Mouse (Mus musculus) embryo, embryonic 9.5 days (tissue): ENCODE data around the gene Gata3.

Experiments
- DNase-seq: peaks from one replicate; pipeline ENCODE4 v3.0.0-alpha.2; 2017; ENCODE audit errors: extremely low spot score

Gata3 gene

DNA sequence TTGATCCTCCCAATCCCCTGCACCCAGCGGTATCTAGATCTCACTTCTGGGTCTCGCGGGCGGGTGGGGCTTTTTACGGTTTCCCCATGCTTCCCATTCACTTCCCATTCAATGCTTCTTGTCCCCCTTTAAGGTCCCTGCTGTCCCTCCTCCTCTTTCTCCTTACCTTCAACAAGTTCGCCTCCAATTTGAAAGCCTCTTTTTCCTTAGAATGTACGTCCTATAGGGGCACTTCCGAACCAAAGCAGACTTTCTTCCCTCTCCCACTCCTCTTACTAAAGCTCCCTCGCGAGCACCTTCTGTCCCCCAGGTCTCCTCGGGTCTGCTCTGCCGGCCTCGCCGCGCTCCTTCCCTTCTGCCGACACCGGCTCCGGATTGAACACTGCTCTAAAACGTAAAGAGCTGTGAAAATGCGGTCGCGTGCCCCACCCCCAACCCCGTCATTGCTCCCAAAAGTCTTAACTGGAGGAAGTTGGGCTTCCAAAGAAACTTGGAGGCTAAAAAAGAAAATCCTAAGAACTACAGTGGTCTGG, at the start of gene Gata3:
Gata3 (minus strand) TSS at position 384 of the 533 bp plus-strand sequence.
- peak; percentile 32 for DNase-seq

DNA sequence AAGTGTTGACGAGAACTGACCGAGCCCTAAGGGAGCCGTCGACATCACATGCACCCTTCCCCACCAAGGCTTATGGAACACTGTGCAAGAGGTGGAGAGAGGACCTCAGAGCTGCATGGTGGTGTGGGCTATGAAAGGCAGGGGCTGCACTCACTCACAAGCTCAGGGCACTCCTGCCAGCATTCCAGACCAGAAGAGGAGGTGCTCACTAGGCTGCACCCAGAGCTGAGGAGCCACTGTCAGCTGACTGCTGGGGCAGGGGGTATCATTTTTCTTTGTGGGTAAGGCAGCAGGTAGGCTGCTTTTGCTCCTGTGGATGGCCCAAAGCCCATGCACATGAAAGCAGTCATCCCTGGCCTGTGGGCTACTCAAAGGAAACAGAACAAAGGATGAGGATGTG, 49.4 kb upstream of the Gata3 start:
- no peak for DNase-seq

DNA sequence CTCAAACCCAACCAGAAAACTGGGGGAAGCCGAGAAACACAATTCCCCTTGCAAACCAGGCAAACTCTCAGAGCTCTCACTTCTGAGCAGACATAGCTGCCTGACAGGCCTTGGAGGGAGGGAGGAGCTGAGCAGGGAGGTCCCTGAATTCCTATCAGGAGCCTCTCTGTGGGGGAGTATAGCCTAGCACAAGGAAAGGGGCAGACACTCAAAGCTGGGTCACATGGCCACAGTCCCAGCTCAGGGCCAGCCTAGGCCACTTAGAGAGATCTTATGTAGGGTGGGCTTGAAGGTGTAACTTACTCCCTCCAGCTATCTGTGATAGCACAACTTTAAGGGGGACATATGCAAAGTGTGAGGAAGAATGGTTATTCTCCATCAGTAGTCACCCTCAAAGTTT, 46.1 kb upstream of the Gata3 start:
- peak; percentile 32 for DNase-seq

DNA sequence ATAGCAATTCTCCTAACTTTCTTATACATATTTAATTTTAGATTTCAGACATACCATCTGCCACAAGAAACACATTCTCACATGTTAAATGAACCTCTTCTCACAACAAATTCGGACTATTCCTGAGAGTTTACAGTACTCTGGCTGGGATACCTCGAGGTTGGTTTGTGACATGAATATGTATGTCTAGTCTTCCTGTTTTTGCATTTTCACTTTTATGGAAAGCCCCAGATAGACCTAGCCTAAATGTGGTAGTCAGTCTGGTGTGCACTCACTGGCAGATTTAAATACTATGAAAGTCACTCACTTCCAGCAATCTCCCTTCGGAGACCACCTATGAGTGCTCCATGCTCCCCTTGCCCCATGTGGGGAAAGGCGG, 37.1 kb upstream of the Gata3 start:
- no peak for DNase-seq

DNA sequence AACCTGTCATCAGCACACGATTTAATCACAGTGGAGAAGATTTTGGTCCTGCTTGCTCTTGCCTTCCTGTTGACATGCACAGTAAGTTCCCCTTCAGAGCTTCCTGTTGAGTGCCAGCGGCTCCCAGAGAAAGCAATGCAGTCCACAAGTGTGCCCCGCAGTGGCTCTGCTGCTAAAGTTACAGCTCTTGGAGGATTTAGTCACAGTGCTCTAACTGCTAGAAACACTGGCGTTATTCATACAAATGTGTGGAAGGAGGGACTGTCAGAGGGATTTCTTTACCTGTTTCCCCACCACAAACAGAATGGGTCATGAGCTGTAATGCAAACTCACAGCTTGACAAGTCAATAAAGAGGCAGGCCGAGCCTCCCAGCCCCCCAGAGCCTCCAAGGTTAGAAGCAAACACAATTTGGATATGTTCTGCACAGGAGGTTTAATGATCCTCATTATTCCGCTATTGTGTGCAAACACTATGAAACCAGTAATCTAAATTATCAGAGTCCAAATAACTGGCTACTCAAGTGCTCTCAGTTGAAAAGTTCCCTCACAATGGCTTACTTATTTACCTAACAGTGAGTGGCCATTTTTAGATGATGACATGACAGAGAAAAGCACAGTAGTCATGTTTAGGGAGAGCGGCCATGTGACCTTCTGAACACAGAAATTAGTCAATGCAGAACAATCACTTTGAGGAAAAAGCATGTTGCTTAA, 36.5 kb upstream of the Gata3 start:
- no peak for DNase-seq

DNA sequence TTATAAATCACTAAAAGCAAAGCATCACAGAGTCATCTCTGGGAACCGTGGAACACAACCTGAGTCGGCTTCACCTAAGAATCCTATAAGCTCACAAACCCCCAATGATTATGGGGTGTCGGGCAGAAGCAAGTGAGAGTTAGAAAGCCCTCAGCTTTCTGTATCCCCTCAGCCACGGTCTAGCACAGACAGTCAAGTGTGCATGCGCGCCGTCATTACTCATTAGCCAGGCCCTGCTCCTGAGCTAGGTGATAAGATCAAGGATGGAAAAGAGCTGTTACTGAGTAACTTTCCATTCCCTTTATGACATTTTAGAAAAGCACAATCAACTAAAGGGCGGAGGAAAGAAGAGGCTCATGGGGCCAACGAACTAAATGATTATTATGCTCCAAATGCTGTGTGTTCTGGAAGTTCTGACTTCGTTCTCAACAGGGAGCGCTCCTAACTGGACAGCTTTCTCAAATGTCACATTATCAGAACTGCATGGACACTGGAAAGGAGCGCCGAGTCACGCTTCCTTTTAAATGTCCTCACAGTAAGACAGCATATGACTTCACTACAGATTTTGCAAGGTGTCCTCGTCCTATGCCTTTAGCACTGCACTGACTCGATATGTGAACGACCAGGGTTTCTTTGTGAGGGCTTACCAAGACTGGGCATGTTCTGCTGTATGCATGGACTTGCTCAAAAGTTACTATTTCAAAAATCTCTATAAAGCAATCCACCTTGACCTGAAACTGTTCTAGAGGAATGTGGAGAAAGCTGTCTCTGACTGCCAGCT, 29.0 kb upstream of the Gata3 start:
- no peak for DNase-seq

DNA sequence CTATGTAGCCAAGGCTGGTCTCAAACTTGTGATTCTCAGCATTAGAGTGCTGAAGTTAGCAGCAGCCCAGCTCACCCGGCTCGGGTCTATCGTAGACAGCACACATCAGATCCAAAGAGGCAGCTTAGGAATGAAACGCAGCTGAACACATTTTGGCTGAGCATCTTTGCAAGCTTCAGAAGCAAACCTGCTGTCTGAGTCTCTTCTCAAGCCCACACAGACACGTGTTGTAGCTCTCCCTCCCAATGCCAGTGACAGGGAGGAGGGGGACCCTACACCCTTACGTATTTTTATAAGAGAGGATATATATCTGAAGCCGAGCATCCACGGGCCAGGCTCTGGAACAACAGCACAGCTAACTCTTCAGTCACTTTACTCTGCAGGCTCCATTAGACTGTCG, 27.8 kb upstream of the Gata3 start:
- no peak for DNase-seq

DNA sequence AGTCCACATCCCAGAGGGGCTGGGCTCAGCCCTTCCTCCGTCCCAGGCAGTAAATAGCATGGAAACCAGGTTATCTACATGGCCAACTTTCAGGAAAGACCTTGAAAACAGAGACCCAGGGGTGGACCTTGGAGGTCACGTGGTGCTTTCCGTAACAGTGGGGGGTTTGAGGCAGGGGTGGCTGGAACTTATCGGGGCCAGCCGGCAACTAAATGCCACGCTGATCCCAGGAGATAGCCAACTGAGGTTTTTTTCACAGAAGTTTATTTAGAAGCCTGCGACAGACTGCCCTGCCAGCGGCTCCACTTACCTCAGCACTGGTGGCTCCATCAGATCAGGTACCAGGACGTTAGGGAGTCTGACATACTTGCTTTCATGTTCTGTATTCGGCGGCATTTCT, 16.2 kb upstream of the Gata3 start:
- peak; percentile 32 for DNase-seq

DNA sequence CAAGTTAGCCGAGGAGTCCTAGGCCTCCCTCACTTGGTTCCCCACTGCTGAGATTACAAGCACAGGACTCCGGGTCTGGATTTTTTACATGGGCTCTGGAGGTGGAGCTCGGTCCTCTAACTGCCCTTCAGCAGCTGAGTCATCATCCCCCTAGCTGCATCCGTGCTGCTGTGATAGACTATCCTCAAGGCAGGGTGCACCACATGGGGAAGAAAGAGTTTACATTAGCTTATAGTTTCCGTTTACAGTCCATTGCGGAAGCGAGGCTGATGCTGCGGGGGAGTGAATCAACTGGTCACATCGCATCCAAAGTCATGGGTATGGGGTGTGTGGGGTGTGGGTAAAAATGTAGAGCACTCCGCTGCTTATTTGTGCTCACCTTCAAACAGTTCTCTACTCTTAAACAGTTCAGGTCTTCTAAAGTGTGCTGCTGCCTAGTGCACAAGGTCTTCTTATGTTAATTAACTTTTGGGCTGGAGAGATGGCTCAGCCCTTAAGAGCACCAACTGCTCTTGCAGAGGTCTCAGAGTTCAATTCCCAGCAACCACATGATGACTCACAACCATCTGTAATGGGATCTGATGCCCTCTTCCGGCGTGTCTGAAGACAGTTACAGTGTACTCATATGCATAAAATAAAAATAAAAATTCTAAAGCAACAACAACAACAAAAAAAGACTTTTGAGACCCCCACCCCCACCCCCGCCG, 14.2 kb upstream of the Gata3 start:
- no peak for DNase-seq

DNA sequence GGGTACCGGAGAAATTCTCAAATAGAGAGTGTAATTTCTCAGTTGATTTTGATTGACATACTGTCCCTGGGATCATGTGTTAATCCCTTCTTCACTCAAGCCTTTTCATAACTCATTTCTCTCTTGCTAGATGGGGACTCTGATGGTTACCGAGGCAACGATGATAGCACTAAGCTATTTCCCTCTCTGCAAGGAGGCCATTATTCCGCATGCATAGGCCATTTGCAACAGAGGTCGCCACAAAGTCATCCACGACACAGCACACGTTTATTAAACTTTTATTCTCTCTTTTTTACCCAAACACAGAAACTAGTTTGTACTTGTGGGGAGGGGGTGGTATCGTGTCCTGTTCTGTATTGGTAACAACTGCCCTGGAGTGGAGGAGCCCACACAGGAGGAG, 8.0 kb upstream of the Gata3 start:
- DNase-seq = peak; percentile 34

DNA sequence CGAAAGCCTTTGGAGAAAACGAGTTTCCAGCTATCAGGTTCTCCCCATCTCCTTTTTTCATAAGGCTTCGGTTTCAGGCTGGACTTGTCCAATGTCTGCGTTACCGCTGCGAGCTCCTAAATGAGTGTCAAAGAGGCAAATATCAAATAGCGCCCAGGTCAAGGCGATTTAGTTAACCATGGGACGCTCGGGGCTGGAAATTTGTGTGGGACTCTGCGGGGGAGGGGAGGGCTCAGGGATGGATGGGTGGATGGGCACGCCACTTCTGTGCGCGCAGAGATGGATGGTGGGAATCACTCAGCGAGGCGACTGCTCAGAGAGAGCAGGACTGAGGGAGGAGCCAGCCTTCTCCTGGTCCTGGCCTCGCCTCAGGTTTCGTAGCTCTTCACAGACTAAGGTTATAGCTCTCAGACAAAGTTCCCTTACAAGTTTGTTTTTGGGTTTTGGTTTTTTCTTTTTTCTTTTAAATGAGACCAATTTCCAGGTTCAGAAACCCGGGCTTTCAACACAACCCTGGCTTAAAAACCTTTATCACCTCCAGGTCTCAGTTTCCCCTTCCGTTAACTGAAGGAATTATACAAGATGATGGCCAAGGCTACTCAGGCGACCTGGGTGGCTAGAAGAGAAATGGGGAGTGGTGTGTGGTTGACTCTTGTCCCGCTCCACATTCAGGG, 6.4 kb upstream of the Gata3 start:
- DNase-seq = peak; percentile 54

DNA sequence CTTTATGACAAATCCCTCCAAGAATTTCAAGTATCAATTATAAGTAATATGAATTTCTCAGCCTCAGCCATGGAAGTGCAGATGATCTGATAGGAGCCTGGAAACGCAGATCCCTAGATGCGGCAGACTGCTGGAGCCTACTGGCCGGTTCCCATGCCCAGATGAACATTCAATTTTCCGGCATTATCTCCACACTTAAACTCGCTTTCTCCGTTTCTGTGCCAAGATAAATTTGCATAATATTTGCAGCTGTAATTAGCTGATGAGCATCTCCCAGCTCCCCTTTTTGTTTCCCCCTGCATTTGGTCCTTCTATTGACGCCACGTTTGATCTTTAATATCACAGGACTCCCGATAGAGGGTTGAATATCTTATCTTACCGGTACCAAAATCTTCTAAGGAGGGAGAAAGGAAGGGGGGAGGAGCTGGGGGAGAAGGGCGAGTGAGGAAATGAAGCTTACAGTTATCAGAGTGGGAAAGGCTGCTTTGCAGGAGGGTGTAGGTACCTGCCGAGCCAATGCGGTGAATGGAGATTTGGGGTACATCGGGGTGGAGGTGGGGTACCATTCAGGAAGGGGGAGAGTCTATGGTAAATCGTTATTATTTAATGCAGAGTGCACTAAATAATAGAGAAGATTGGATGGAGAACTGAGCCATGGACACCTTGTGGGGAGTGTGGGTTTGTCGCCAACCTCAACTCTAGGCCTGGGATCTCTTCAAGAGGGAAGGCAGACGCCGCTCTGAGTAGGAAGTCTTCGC, 5.2 kb upstream of the Gata3 start:
- DNase-seq = peak; percentile 27

DNA sequence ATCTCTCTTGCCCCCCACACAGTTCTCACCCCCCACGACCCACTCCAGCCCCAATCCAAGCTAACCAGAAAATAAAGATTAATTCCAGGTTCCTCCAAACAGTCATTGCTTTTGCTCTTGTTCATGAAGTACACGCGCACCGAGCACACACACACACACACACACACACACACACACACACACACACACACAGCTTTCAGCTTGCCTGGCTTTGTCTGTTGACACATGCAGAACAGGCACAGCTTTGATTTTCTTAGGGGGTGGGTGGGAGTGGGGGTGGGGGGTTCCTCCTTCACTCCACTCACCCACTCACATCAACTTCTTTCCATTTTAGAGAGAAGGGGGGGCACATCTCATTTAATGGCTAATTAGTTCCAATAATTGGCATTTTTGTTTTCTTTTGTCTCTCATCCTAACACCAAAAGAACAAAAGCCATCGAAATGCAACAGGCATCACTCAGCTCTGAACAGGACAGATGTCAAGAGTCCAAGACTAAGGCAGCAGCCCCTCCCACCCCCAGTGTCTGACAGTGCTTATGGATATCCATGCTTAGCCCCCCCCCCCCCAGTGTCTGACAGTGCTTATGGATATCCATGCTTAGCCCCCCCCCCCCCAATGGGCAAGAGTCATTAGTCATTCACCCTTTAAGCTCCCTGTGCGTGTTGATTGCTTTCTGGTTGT, 3.6 kb upstream of the Gata3 start:
- peak; percentile 47 for DNase-seq

DNA sequence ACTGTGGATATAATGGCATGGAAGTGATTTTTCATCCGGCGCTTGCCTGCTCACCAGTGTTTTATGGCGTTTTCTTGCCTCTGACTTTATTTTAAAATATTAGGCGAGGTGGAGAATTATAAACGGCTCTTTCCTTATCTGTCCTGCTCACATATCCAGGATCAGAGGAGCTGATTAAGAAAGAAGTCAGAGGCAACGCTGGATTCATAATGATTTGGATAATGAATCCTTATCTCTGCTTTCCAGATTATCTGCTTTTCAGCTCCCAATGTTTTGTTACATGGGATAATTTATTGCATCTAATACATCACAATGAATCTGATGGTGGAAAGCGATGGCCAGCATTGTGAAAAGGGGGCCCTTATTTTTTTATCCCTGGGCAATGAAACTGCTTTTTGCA, 2.7 kb upstream of the Gata3 start:
- no peak for DNase-seq

DNA sequence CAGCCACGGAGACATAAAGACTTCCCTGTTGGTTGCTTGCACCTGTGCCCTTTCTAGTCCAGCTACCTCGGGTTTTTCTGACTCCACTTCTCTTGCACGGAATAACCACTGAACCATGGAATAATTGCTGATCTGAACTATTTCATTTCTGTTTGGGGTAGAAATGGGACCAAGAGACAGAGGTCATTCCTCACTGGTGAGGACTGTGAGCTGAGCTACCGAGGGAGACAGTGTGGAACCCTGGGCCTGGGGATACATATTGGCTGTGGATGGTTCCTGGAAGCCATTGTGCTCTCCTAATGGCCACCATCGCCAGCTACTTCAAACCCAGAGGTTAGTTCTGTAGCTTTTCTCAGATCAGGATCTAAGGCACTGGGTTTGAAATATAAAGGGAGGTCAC, 1.1 kb upstream of the Gata3 start:
- peak; percentile 10 for DNase-seq

DNA sequence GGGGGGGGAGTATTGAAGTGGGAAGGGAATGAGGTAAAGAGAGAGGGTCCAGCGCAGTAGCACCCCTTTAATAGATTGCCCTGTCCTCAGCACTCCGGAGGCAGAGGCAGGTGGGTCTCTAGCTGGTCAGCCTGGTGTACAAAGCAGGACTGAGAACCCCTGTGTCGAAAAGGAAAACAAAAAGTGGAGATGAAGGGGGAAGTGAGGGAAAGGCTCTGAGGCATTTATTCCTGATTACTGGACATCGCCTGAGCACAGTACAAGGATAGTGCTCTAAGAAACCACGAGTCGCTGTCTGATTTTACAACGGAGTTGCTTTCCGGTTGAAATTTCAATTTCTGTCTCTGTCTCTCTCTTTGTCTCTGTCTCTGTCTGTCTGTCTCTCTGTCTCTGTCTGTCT, 417 bp upstream of the Gata3 start:
- DNase-seq = peak; percentile 17

DNA sequence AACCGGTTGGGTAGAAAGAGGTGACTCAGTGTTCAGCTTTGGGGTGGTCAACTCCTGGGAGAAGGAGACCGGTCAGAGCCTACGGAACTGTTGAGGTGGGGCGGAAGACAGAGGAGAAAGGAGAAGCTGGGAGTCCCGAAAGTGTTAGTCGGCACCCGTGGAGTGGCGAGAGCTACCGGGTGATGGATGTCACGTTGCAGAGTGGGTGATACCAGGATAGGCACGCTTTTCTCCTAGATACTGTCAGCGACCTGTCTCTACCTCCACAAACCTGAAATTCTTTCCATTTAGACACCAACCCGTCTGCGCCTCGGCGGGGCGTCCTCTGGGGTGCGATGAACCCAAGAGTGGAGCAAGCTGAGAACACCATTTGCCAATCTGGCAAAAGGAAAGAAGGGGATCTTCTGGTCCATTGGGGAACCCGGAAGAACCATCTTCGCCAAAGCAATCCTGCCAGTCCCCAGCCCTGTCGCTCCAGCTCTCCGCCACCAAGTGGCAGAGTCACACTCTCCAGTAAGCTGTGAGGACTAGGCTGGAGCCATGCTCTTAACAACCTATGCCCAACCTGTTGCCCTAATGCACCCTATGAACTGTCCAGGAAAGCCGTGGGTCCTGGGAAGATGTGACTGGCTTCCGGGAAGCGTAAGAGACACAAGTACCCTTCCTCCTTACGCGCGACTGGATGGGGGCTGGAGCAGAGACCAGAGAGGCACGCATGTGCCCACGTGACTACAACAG, 752 bp downstream of the Gata3 start, which contains the start of gene 9230102O04Rik:
9230102O04Rik (minus strand) TSS at position 628 of the 738 bp plus-strand sequence.
- peak; percentile 68 for DNase-seq

DNA sequence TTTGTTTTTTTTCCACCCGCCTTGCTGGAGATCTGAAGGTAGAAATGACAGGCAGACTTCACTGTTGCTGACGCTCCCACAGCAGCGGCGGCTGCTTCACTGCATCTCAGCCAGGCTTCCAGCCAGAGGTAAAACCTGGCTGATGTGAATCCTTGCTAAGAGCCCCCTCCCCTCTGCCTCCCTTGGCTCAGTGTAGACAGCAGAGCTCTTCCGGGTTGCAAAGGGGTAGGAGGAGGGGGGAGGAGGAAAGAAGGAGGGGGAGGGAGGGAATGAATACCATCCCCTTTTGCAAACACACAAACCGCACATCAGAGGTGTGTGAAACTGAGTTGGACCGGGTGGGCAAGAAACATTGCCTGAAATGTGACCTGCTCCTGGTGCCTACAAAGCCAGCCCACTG, 2.2 kb downstream of the Gata3 start:
- DNase-seq = peak; percentile 25

DNA sequence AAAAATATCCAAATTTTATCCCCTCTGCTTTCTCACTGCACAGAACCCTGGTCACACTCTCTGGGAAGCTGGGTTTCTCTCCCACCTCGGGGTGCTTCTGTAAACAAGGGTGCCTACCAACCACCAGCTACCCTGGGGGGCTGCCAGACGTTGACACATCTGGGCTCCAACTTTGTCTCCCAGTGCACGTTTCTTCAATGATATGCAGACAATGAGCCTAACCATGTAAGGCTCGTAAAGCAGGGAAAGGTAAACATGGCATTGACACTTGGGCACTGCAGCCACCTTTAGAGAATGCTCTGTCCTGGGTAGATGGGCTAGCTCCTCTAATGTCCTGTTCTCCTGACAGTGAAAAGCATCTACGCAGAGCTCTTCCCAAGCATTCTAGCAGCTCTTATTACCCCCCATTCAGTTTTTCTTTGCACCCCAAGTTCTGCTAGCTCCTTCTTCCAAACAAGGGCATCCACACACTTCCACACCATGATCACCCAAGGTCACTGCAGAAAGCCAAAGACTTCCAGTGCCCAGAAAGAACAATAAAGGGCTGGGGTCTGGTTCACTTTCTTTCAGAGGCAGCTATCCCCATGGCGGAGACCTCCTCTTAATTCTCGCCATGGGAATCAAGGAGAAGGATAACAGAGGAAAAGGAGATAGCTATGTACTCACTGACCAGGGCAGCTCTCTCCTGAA, 2.8 kb downstream of the Gata3 start:
- no peak for DNase-seq
